Mouse (Mus musculus) ovary, adult 10 weeks (tissue): Measurements from ENCODE around the gene Zfp296. TPM values are rescaled to one million over a fixed set of nuclear protein-coding genes. Genes with fewer than 3 reads are reported as not detected.

Experiments
- polyA plus RNA-seq: library from polyadenylated mRNA; stranded (reverse); fragments of 350-450 nt; fragmentation: Illumina TruSeq; extraction: RNeasy Lipid Tissue Mini Kit (QIAGEN cat#74804); gene quantifications from one replicate; pipeline ENCODE4 v1.2.3, GENCODE M21; 2014

Gene Zfp296
- polyA plus RNA-seq: not detected

GRCm38 (mm10) chr7:19577141-19577852 lies at the start of gene Zfp296, which contains the start of gene Gemin7:
Gene Zfp296 (plus strand): TSS chr7:19577287.
Gene Gemin7 (minus strand): TSS chr7:19577595.

DNA sequence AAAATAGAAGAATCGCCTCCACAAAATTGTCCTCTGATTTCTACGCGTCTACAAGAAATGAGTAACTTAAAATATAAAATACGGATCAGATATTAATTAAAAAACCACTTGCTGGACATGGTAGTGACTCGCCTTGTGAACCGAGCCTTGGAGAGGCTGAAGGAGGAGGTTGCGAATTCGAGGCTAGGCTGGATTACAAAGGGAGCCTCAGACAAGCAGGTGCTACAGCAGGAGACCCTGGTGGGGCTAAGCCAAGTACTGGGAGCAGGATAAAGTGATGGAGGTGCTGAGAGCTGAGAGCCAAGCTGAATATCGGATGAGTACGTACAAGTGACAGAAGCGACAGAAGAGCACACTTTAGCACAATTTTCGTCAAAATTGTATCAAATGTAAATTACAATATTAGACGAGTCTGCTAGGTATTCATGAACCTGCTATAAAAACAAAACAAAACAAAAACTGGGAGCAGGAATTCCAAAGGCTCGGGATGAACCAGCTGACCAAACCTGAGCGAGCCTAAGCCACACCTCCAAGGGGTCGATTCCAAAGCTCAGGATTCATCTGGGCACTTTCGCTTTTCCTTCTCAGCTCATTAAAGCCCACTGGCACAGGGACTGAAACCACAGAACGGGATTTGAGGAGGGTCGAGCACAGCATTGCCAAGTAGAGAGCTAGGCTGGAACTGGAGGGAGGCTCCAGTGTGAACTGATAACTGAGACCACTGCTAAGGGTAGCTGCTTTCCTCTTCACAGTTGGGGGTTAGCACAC lies 14.3 kb upstream of the Zfp296 start, which contains the start of gene Ppp1r37:
Gene Ppp1r37 (minus strand): TSS at position 434 of the 768 bp plus-strand sequence.

GRCm38 (mm10) chr7:19603849-19604605 lies 26.9 kb downstream of the Zfp296 start, which contains the start of gene Clasrp:
Gene Clasrp (minus strand): TSS chr7:19604486.

GRCm38 (mm10) chr7:19629361-19629734 lies 52.3 kb downstream of the Zfp296 start, which contains the start of gene Relb:
Gene Relb (minus strand): TSS chr7:19629438.

Other genes with a start within 250 kb of the Zfp296 start
- gene Ercc1, start 232.5 kb upstream of the Zfp296 start, polyA plus RNA-seq: not detected
- 1.6 TPM for gene Cd3eap, start 217.8 kb upstream of the Zfp296 start, polyA plus RNA-seq
- not detected for gene Ppp1r13l, start 217.5 kb upstream of the Zfp296 start, polyA plus RNA-seq
- not detected for gene Ercc2, start 195.3 kb upstream of the Zfp296 start, polyA plus RNA-seq
- not detected for gene Klc3, start 173.2 kb upstream of the Zfp296 start, polyA plus RNA-seq
- gene Ckm, start 172.5 kb upstream of the Zfp296 start, polyA plus RNA-seq: not detected
- 1.1 TPM for gene Mark4, start 118.5 kb upstream of the Zfp296 start, polyA plus RNA-seq
- gene Exoc3l2, start 114.0 kb upstream of the Zfp296 start, polyA plus RNA-seq: 0.20 TPM
- gene Bloc1s3, start 68.9 kb upstream of the Zfp296 start, polyA plus RNA-seq: 3.2 TPM
- gene Trappc6a, start 68.9 kb upstream of the Zfp296 start, polyA plus RNA-seq: not detected
- not detected for gene Nkpd1, start 59.4 kb upstream of the Zfp296 start, polyA plus RNA-seq
- 0.37 TPM for gene Ppp1r37, start 14.2 kb upstream of the Zfp296 start, polyA plus RNA-seq
- 16.3 TPM for gene Gemin7, start 308 bp downstream of the Zfp296 start, polyA plus RNA-seq
- gene Clasrp, start 27.2 kb downstream of the Zfp296 start, polyA plus RNA-seq: 1.6 TPM
- gene Relb, start 52.2 kb downstream of the Zfp296 start, polyA plus RNA-seq: 0.66 TPM
- 14.3 TPM for gene Clptm1, start 87.7 kb downstream of the Zfp296 start, polyA plus RNA-seq
- not detected for gene Apoc2, start 100.7 kb downstream of the Zfp296 start, polyA plus RNA-seq
- gene Gm44805, start 104.1 kb downstream of the Zfp296 start, polyA plus RNA-seq: not detected
- gene Apoc4, start 104.2 kb downstream of the Zfp296 start, polyA plus RNA-seq: not detected
- gene Apoc1, start 115.4 kb downstream of the Zfp296 start, polyA plus RNA-seq: 1.7 TPM
- gene Apoe, start 121.9 kb downstream of the Zfp296 start, polyA plus RNA-seq: 8.6 TPM
- 0.37 TPM for gene Tomm40, start 138.2 kb downstream of the Zfp296 start, polyA plus RNA-seq
- 7.6 TPM for gene Nectin2, start 173.2 kb downstream of the Zfp296 start, polyA plus RNA-seq
- gene Bcam, start 193.7 kb downstream of the Zfp296 start, polyA plus RNA-seq: not detected
- gene Cblc, start 219.5 kb downstream of the Zfp296 start, polyA plus RNA-seq: not detected
- not detected for gene Bcl3, start 245.5 kb downstream of the Zfp296 start, polyA plus RNA-seq